Mouse (Mus musculus): ENCODE results near the gene Dock4.

The Dock4 gene

GRCm38 (mm10) chr12:40888261-40888791 is 442.6 kb downstream of the Dock4 start:
- DNase-seq (ENCODE audit: low spot score) = no peak

GRCm38 (mm10) chr12:40888829-40889228 is 443.1 kb downstream of the Dock4 start:
- no peak for DNase-seq (ENCODE audit: low spot score)

DNA sequence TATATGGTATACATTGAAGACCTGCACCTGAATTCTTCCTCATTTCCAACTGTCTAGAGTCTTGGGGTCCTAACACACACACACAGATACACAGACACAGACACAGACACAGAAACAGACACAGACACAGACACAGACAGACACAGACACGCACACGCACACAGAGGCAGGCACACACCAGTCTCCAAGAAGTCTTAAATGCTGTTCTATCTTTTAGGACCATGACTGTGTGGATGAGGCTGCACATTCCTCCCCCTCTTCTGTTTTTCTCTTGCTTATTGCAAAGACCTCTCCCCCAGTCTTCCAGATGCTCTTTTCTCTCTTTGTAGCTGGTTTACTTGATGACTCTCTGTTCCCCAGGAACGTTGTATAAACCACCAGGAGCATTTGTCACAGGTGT is 443.8 kb downstream of the Dock4 start:
- DNase-seq (ENCODE audit: low spot score) = no peak

GRCm38 (mm10) chr12:40891168-40891567 is 445.4 kb downstream of the Dock4 start:
- no peak for DNase-seq (ENCODE audit: low spot score)

DNA sequence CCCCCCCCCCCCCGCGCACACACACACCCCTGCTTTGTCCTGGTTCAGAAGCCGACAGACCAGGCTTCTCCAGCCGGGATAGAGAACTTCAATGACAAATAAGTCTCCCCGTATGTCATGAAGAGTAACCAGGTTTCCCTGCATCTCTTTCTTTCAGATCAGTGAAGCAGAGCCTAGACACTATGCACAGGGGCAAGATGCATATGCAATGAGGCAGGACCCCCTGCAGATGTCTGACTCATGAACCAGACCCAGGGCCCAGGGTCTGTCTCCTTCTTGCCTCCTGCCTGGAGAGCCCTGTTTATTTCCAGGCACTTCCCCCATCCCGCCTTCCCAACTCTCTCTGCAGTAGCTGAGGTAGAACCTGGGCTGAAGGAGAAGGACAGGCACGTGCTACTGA is 448.0 kb downstream of the Dock4 start:
- DNase-seq (ENCODE audit: low spot score) = no peak

DNA sequence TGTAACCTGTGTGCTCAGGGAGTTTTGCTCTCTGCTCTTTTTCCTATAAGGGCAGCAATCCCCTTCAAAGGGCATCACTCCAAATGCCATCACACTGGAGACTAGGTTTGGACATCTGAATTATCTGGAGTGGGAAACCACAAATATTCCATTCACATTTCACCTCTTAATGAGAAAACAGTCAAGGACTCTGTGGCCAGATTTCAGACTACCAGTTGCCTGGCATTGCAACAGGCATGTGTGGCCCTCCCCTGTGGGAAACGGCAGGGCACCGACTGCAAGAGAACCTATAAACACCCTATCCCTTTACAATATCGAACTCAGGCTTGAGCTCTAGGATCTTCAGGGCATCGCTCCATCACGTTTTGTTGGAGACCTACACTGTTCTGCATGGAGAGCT is 448.9 kb downstream of the Dock4 start:
- DNase-seq (ENCODE audit: low spot score) = no peak

Data from retina, embryonic 14.5 days (tissue).